Mouse (Mus musculus): ENCODE results near the gene Ano6. TPM values are rescaled to one million over a fixed set of nuclear protein-coding genes. Genes with fewer than 3 reads are reported as not detected.

Ano6 gene
- polyA plus RNA-seq, 1 experiment from 2014 or later: 35.2 TPM

- H3K27me3 ChIP-seq (ENCODE audit: insufficient read depth, low read length): no peaks in the 10 kb centered on the region
- H3K4me3 ChIP-seq (replicated peaks; ENCODE audit: low read depth, low read length): no peak overlapping the region
- TF ChIP-seq CTCF (IDR thresholded peaks at IDR 0.05; ENCODE audit: low read depth): no peak
- H3K4me1 ChIP-seq (replicated peaks; ENCODE audit: insufficient read depth, low read length): no peaks in the 10 kb centered on the region
- DNase-seq (ENCODE audit: low spot score) (no peak), ATAC-seq (replicated peaks; ENCODE audit: low FRiP score, low read depth) (no peak)
- 87% methylated on average over 8 of the region's 8 CpGs for WGBS
- H3K27ac ChIP-seq: no peak overlapping the region
- H3K4me2 ChIP-seq (ENCODE audit: low read length): no peak overlapping the region
- no peaks in the 10 kb centered on the region for H3K9me3 ChIP-seq (replicated peaks; ENCODE audit: low read length)
- H3K9ac ChIP-seq (ENCODE audit: low read depth, low read length): no peak overlapping the region
- no peaks in the 10 kb centered on the region for H3K36me3 ChIP-seq (ENCODE audit: insufficient read depth, low read length)
Measured at GRCm38 (mm10) chr15:95765271-95765670, 25.4 kb upstream of the Ano6 start.

- Histone ChIP-seq H3K4me3 (replicated peaks; ENCODE audit: low read depth, low read length) (no peak overlapping the region), H3K27ac (no peak overlapping the region), H3K4me2 (ENCODE audit: low read length) (no peak overlapping the region), H3K4me1 (replicated peaks; ENCODE audit: insufficient read depth, low read length) (no peaks in the 10 kb centered on the region), H3K9ac (ENCODE audit: low read depth, low read length) (no peak overlapping the region), H3K27me3 (ENCODE audit: insufficient read depth, low read length) (no peaks in the 10 kb centered on the region), H3K9me3 (replicated peaks; ENCODE audit: low read length) (no peaks in the 10 kb centered on the region), H3K36me3 (ENCODE audit: insufficient read depth, low read length) (no peaks in the 10 kb centered on the region)
- no peak for TF ChIP-seq CTCF (IDR thresholded peaks at IDR 0.05; ENCODE audit: low read depth)
- WGBS: 79% methylated on average over 6 of the region's 6 CpGs
- ATAC-seq (replicated peaks; ENCODE audit: low FRiP score, low read depth): no peak
- no peak for DNase-seq (ENCODE audit: low spot score)
Measured at GRCm38 (mm10) chr15:95765936-95766335, 24.7 kb upstream of the Ano6 start.

- Histone ChIP-seq H3K27ac (no peak overlapping the region), H3K4me2 (ENCODE audit: low read length) (no peak overlapping the region), H3K9ac (ENCODE audit: low read depth, low read length) (no peak overlapping the region), H3K4me1 (replicated peaks; ENCODE audit: insufficient read depth, low read length) (no peaks in the 10 kb centered on the region), H3K36me3 (ENCODE audit: insufficient read depth, low read length) (no peaks in the 10 kb centered on the region), H3K4me3 (replicated peaks; ENCODE audit: low read depth, low read length) (no peak overlapping the region), H3K9me3 (replicated peaks; ENCODE audit: low read length) (no peaks in the 10 kb centered on the region), H3K27me3 (ENCODE audit: insufficient read depth, low read length) (no peaks in the 10 kb centered on the region)
- WGBS: 68% methylated on average over 7 of the region's 7 CpGs
- DNase-seq (ENCODE audit: low spot score) (peak; percentile 32), ATAC-seq (replicated peaks; ENCODE audit: low FRiP score, low read depth) (peak; percentile 40; the same call in 1 of the 2 replicates)
- peak; percentile 71 for TF ChIP-seq CTCF (IDR thresholded peaks at IDR 0.05; ENCODE audit: low read depth)
Measured at GRCm38 (mm10) chr15:95767825-95768224, 22.8 kb upstream of the Ano6 start.

- H3K9me3 ChIP-seq (replicated peaks; ENCODE audit: low read length): no peaks in the 10 kb centered on the region
- no peaks in the 10 kb centered on the region for H3K36me3 ChIP-seq (ENCODE audit: insufficient read depth, low read length)
- H3K9ac ChIP-seq (ENCODE audit: low read depth, low read length): no peak overlapping the region
- no peak for ATAC-seq (replicated peaks; ENCODE audit: low FRiP score, low read depth)
- no peaks in the 10 kb centered on the region for H3K27me3 ChIP-seq (ENCODE audit: insufficient read depth, low read length)
- no peaks in the 10 kb centered on the region for H3K4me1 ChIP-seq (replicated peaks; ENCODE audit: insufficient read depth, low read length)
- no peak for DNase-seq (ENCODE audit: low spot score)
- H3K4me3 ChIP-seq (replicated peaks; ENCODE audit: low read depth, low read length): no peak overlapping the region
- TF ChIP-seq CTCF (IDR thresholded peaks at IDR 0.05; ENCODE audit: low read depth): no peak
- no peak overlapping the region for H3K4me2 ChIP-seq (ENCODE audit: low read length)
- no peak overlapping the region for H3K27ac ChIP-seq
- 84% methylated on average over 5 of the region's 5 CpGs for WGBS
Measured at GRCm38 (mm10) chr15:95768703-95769102, 21.9 kb upstream of the Ano6 start.

GRCm38 (mm10) chr15:95769576-95769975 lies 21.1 kb upstream of the Ano6 start:
- Histone ChIP-seq H3K27ac (no peak overlapping the region), H3K9me3 (replicated peaks; ENCODE audit: low read length) (no peaks in the 10 kb centered on the region), H3K4me3 (replicated peaks; ENCODE audit: low read depth, low read length) (no peak overlapping the region), H3K27me3 (ENCODE audit: insufficient read depth, low read length) (no peaks in the 10 kb centered on the region), H3K36me3 (ENCODE audit: insufficient read depth, low read length) (no peaks in the 10 kb centered on the region), H3K9ac (ENCODE audit: low read depth, low read length) (no peak overlapping the region), H3K4me1 (replicated peaks; ENCODE audit: insufficient read depth, low read length) (no peaks in the 10 kb centered on the region), H3K4me2 (ENCODE audit: low read length) (no peak overlapping the region)
- no peak for TF ChIP-seq CTCF (IDR thresholded peaks at IDR 0.05; ENCODE audit: low read depth)
- ATAC-seq (replicated peaks; ENCODE audit: low FRiP score, low read depth): no peak
- WGBS: 86% methylated on average over 4 of the region's 4 CpGs
- no peak for DNase-seq (ENCODE audit: low spot score)

- H3K4me1 ChIP-seq (replicated peaks; ENCODE audit: insufficient read depth, low read length): no peaks in the 10 kb centered on the region
- no peak overlapping the region for H3K9ac ChIP-seq (ENCODE audit: low read depth, low read length)
- no peaks in the 10 kb centered on the region for H3K9me3 ChIP-seq (replicated peaks; ENCODE audit: low read length)
- H3K4me3 ChIP-seq (replicated peaks; ENCODE audit: low read depth, low read length): no peak overlapping the region
- H3K27me3 ChIP-seq (ENCODE audit: insufficient read depth, low read length): no peaks in the 10 kb centered on the region
- ATAC-seq (replicated peaks; ENCODE audit: low FRiP score, low read depth) (no peak), DNase-seq (ENCODE audit: low spot score) (no peak)
- WGBS: 83% methylated on average over 2 of the region's 2 CpGs
- H3K4me2 ChIP-seq (ENCODE audit: low read length): no peak overlapping the region
- H3K36me3 ChIP-seq (ENCODE audit: insufficient read depth, low read length): no peaks in the 10 kb centered on the region
- no peak overlapping the region for H3K27ac ChIP-seq
- TF ChIP-seq CTCF (IDR thresholded peaks at IDR 0.05; ENCODE audit: low read depth): no peak
Measured at GRCm38 (mm10) chr15:95770307-95770706, 20.3 kb upstream of the Ano6 start.

- TF ChIP-seq CTCF (IDR thresholded peaks at IDR 0.05; ENCODE audit: low read depth): no peak
- DNase-seq (ENCODE audit: low spot score) (no peak), ATAC-seq (replicated peaks; ENCODE audit: low FRiP score, low read depth) (no peak)
- no peak overlapping the region for H3K4me3 ChIP-seq (replicated peaks; ENCODE audit: low read depth, low read length)
- no peak overlapping the region for H3K9ac ChIP-seq (ENCODE audit: low read depth, low read length)
- H3K36me3 ChIP-seq (ENCODE audit: insufficient read depth, low read length): no peaks in the 10 kb centered on the region
- H3K27me3 ChIP-seq (ENCODE audit: insufficient read depth, low read length): no peaks in the 10 kb centered on the region
- H3K4me2 ChIP-seq (ENCODE audit: low read length): no peak overlapping the region
- no peak overlapping the region for H3K27ac ChIP-seq
- no peaks in the 10 kb centered on the region for H3K4me1 ChIP-seq (replicated peaks; ENCODE audit: insufficient read depth, low read length)
- 70% methylated on average over 13 of the region's 13 CpGs for WGBS
- no peaks in the 10 kb centered on the region for H3K9me3 ChIP-seq (replicated peaks; ENCODE audit: low read length)
Measured at GRCm38 (mm10) chr15:95772374-95772773, 18.3 kb upstream of the Ano6 start.
